Mouse (Mus musculus) bone marrow, adult 2 months (tissue): Measurements from ENCODE around the gene Sap30bp. TPM values are rescaled to one million over a fixed set of nuclear protein-coding genes. Genes with fewer than 3 reads are reported as not detected.

Experiments
- H3K27ac ChIP-seq: fragments of 200-500 bp; 2 replicates; pipeline ENCODE4 v1.5.1; 2012; ENCODE audit warnings: low read depth, mild to moderate bottlenecking, control low read depth, inconsistent platforms, low read length; ENCODE audit not compliant: control insufficient read depth, poor library complexity, insufficient read depth
- H3K4me1 ChIP-seq: fragments of 200-500 bp; 2 replicates; pipeline ENCODE4 v1.6.1; 2011; ENCODE audit warnings: low read length; ENCODE audit not compliant: control insufficient read depth, insufficient read depth
- H3K4me3 ChIP-seq: fragments of 200-500 bp; replicated peaks from 2 replicates; pipeline ENCODE3; 2011; ENCODE audit warnings: mild to moderate bottlenecking, low read depth, low read length, control low read depth; ENCODE audit not compliant: control insufficient read depth
- CTCF ChIP-seq: fragments of 200-500 bp; IDR thresholded peaks from 2 replicates; pipeline ENCODE4 v1.5.1; 2011; ENCODE audit warnings: low read length, control low read depth; ENCODE audit not compliant: control insufficient read depth, insufficient read depth
- POLR2A ChIP-seq: fragments of 200-500 bp; IDR thresholded peaks from 2 replicates; pipeline ENCODE4 v1.6.1; 2011; ENCODE audit warnings: low read depth, mild to moderate bottlenecking, control low read depth, low read length, borderline replicate concordance; ENCODE audit not compliant: control insufficient read depth
- WGBS: fragments of 180-500 bp; shearing (Covaris S2); methylation state at CpG from one replicate; pipeline ENCODE4 v1.1.7; 2018; 5-methylcytosine and 5-hydroxymethylcytosine counted together
- polyA plus RNA-seq: library from polyadenylated mRNA; stranded (reverse); fragments of >200 nt; gene quantifications from 2 replicates; pipeline ENCODE4 v1.2.4, GENCODE M21; 2011; ENCODE audit warnings: low replicate concordance; ENCODE audit not compliant: missing spikeins, insufficient read depth, insufficient read length

Gene Sap30bp
- polyA plus RNA-seq, 1 experiment = 21.7 TPM

- Histone ChIP-seq H3K4me1 (no peaks in the 10 kb centered on the region; the same call in 1 of the 2 replicates), H3K27ac (no peak overlapping the region), H3K4me3 (no peak overlapping the region)
- TF ChIP-seq CTCF (no peak), POLR2A (no peak)
- WGBS = 83% methylated on average over 5 of the region's 5 CpGs
Observed at GRCm38 (mm10) chr11:116010948-116011347, 77.9 kb downstream of the Sap30bp start.

DNA sequence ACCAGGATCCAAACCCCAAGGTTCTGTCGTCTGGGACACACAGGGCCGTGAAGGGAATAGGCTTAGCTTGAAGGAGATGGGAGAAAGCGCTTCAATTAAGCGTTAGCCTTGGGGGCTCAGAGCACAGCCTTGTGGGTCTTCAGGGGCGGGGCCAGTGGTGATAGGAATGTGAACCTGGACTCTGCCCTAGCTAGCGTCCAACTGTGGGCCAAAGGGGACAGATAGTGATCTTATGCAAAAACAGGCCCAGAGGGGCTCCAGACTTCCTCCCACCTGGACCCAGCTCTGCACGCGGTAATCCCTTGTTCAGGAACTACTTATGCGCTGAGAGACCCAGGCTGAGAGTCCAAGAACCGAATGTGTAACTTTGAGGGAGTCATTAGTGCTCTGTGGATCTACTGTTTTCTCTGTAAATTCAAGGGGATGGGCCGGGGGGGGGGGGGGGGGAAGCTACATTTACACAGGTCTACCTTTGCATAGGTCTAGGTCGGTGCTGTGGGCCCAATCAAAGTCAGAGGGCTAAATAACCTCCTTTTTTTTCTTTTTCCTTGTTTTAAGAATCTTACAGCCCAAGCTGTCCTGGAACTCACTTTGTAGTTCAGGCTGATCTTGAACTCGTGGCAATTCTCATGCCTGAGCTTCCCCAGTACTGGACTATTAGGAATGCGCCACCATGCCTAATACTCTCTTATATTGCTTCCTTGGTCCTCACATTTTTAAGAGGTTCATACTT lies 78.6 kb downstream of the Sap30bp start:
- Histone ChIP-seq H3K27ac (peak overlapping the region; percentile 67; the same call in 1 of the 2 replicates), H3K4me3 (peak overlapping the region; percentile 65), H3K4me1 (no peaks in the 10 kb centered on the region)
- TF ChIP-seq POLR2A (no peak), CTCF (no peak)
- WGBS = 44% methylated on average over 14 of the region's 14 CpGs

GRCm38 (mm10) chr11:116012262-116012947 lies 79.3 kb downstream of the Sap30bp start, which contains the start of gene Galk1:
Galk1 (minus strand) TSS chr11:116012719.
- WGBS = under 1% methylated on average over 55 of the region's 55 CpGs
- no peak for TF ChIP-seq CTCF
- peak; percentile 40; the same call in 1 of the 2 replicates for TF ChIP-seq POLR2A
- Histone ChIP-seq H3K4me1 (no peaks in the 10 kb centered on the region), H3K27ac (peak within 1 kb of the TSS; percentile 67), H3K4me3 (peak within 1 kb of the TSS; percentile 65)

DNA sequence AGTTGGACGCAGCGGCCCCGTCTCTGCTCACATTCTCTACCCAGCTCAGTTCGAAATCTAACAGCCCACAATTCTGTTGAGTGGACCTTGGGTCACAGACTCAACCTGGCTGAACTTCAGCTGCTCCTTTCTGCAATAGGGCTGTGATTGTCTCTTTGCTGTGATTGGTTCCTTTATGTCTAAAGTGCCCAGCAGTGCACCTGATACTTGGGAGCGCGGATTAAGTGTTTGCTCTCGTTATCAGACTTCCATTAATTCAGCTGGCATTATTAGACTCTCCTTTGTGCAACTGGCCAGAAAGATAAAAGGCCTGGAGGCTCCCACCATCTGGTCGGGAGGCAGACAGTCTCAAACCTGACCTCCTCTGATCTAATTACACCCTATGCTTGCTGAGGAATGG lies 81.7 kb downstream of the Sap30bp start:
- no peak overlapping the region for H3K27ac ChIP-seq
- TF ChIP-seq CTCF = no peak
- no peak for TF ChIP-seq POLR2A
- H3K4me3 ChIP-seq = no peak overlapping the region
- H3K4me1 ChIP-seq = no peaks in the 10 kb centered on the region
- 75% methylated on average over 8 of the region's 8 CpGs for WGBS

Other genes with a start within 250 kb of the Sap30bp start
- 35.9 and 53.6 TPM in 2 replicates for gene Grb2, start 224.7 kb upstream of the Sap30bp start, polyA plus RNA-seq
- 12.0 and 25.5 TPM in 2 replicates for gene Tmem94, start 167.8 kb upstream of the Sap30bp start, polyA plus RNA-seq
- 4.2 and 6.7 TPM in 2 replicates for gene Caskin2, start 119.6 kb upstream of the Sap30bp start, polyA plus RNA-seq
- 10.3 and 11.6 TPM in 2 replicates for gene Tsen54, start 118.6 kb upstream of the Sap30bp start, polyA plus RNA-seq
- 2.2 and 13.7 TPM in 2 replicates for gene Llgl2, start 109.2 kb upstream of the Sap30bp start, polyA plus RNA-seq
- 0.57 TPM in 1 of 2 replicates, not detected in the other for gene Myo15b, start 74.9 kb upstream of the Sap30bp start, polyA plus RNA-seq
- gene Smim5, start 33.3 kb upstream of the Sap30bp start, polyA plus RNA-seq = 44.8 and 74.9 TPM in 2 replicates
- gene Smim6, start 21.3 kb upstream of the Sap30bp start, polyA plus RNA-seq = 4.4 and 13.1 TPM in 2 replicates
- gene Recql5, start 195 bp downstream of the Sap30bp start, polyA plus RNA-seq = 17.4 and 40.9 TPM in 2 replicates
- gene Itgb4, start 41.4 kb downstream of the Sap30bp start, polyA plus RNA-seq = 0.47 and 1.7 TPM in 2 replicates
- 16.7 and 27.0 TPM in 2 replicates for gene Galk1, start 79.4 kb downstream of the Sap30bp start, polyA plus RNA-seq
- 386 and 402 TPM in 2 replicates for gene H3f3b, start 94.7 kb downstream of the Sap30bp start, polyA plus RNA-seq
- 11.8 and 43.0 TPM in 2 replicates for gene Unk, start 97.0 kb downstream of the Sap30bp start, polyA plus RNA-seq
- gene Unc13d, start 144.7 kb downstream of the Sap30bp start, polyA plus RNA-seq = 31.2 and 63.0 TPM in 2 replicates
- 55.0 and 68.0 TPM in 2 replicates for gene Wbp2, start 153.7 kb downstream of the Sap30bp start, polyA plus RNA-seq
- 3.1 and 8.9 TPM in 2 replicates for gene Trim47, start 193.9 kb downstream of the Sap30bp start, polyA plus RNA-seq
- gene Trim65, start 197.8 kb downstream of the Sap30bp start, polyA plus RNA-seq = 5.2 and 8.2 TPM in 2 replicates
- 28.0 and 38.3 TPM in 2 replicates for gene Mrpl38, start 205.6 kb downstream of the Sap30bp start, polyA plus RNA-seq
- 10.8 and 16.1 TPM in 2 replicates for gene Fbf1, start 234.9 kb downstream of the Sap30bp start, polyA plus RNA-seq